Mouse (Mus musculus) retina, adult 2 months (tissue): ENCODE measurements around the gene Ttll6.

Experiments used
- DNase-seq: peaks from one replicate; pipeline ENCODE4 v3.0.0-alpha.2; 2012; ENCODE audit warnings: low read depth, low spot score

Gene Ttll6

DNA sequence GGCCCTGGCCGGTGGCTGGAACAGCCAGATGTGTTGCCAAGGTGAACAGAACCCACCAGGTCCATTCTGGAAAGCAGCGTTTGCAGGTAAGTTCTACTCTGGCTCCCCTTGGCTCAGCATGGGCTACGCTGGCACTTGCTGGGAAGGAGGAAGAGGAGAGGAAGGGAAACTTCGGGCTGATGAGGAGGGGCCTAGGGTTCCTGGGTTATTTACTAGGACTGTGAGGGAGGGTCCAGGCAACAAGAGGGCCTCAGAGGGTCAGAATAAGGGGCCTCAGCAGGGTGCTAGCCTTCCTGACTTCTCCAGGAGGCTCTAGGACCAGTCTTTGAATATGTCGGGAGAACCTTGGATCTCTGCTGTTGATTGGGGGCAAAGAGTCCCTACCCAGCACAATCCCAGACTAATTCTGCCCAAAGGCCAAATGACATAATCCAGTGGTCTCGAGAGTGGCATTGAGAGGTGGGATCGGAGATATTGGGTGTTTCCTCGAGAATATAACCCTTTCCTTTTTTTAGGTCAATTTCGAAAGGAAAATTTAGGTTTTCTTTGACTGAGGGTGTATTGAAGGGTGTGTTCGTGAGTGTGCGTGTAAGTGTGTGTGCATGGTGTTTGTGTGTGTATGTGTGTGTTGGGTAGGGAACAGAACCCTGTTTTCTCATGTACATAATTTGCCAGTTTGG lies 61.5 kb downstream of the Ttll6 start:
- no peak for DNase-seq

DNA sequence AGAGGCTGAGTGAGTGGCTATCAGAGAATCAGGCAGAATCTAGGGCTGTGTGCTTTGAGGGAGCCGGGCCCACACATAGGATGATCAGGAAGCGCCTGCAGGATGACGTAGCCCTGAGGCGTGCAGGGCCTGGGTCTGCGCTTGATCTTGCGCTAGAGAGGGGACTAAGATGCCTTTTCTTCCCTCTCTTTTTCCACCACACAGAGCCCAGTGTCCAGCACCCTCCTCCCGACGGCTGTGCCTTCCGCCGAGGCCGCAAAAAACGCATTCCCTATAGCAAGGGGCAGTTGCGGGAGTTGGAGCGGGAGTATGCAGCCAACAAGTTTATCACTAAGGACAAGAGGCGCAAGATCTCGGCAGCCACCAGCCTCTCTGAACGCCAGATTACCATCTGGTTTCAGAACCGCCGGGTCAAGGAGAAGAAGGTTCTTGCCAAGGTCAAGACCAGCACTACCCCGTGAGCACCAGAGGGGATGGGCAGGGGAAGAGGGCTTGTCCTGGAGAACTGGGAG lies 62.2 kb downstream of the Ttll6 start:
- no peak for DNase-seq

DNA sequence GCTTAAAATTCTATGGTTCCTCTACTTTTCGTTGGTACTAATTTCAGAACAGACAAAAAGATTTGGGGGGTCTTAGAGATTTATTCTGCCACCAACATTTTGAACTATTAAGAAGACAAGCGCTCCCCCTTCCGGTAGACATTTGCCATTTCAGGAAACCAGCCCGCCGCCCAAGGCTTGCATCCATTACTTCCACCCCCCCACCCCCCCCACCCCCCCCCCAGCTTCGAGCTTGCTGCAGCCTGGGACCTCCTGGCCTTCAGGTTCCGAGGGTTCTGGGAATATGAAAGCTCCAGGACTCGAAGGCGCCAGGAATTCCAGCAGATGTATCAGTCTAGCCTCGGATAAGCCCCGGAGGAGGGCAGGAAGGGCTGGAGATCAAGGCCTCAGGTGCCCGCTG lies 65.1 kb downstream of the Ttll6 start:
- DNase-seq: no peak

DNA sequence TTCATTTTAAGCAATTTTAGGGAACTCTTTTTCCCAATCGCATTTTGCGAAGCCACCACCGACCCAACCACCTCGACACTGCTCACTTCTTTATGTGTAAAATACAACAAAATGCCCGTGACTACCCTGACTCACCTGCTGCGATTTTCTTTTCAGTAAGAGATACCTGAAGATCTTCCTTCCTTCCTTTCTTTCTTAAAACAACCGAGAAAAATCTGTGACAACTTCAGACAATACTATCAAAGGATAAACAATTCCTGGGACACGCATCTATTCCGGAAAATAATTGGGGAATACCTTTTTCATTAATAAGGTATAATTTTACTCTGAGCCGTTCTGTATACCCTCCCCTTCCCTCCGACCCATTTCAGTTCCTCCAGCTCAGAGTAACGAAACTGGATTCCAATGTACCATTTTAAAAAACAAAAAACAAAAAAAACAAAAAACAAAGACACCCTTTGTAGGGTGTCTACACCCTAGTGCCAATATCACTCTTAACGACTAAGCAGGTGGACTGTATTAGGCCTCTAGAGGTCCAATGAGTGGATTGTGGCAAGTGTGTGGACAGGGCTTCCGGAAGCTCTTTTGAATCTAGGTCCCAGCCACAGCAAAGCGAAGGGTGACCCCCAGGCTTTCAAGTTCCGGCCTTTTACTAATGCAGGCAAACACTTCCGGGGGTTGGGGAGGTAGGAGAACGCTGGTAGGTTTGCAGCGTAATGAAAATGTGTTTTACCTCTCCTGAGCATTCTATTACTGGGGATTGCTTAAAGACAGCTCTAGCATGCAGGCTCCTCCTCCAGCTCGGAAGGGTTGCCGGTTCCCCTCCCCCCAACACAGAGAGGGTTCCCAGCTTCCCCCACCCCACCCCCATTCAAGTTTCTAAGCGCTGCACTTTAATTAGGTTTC lies 65.8 kb downstream of the Ttll6 start:
- DNase-seq: no peak

DNA sequence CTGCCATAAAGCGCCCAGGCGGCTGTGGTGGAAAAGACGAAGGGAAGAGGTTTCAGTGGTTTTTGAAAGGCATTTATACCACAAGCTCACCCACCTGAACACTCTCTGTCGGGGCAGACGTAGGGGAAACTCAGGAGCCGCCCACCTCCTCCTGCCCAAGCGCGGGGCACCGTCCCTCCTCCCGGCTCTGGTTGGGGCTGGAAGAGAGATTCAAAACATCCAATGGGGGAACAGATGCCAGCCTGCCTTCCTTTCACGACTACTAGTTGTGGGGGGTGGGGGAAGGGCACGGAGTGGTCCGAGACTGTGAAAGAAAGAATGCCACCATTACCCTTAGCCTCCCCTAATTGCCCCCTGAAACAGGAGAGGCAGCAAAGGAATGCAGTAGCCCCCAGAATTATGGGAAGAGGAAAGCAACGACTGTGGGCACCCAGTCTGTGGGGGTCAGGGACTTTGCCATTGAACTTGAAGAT lies 66.6 kb downstream of the Ttll6 start:
- no peak for DNase-seq

DNA sequence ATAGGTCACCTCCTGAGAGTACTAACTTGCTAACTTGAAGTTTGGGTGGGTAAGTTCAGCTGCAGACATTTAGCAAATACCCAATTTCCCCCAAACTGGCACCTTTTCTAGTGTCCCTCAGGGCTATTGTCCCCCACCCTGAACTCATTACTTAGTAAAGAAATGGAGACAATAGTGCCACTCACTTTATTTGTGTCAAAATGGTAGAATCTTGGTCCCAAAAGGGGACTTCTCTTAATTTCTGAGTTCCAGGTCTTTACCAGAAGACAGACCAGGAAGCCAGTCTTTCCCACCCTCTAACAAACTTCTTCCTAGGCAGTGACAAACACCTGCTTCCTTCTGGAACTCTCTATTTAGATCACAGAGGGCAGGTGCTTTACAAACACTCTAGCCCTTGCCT lies 68.2 kb downstream of the Ttll6 start:
- no peak for DNase-seq

DNA sequence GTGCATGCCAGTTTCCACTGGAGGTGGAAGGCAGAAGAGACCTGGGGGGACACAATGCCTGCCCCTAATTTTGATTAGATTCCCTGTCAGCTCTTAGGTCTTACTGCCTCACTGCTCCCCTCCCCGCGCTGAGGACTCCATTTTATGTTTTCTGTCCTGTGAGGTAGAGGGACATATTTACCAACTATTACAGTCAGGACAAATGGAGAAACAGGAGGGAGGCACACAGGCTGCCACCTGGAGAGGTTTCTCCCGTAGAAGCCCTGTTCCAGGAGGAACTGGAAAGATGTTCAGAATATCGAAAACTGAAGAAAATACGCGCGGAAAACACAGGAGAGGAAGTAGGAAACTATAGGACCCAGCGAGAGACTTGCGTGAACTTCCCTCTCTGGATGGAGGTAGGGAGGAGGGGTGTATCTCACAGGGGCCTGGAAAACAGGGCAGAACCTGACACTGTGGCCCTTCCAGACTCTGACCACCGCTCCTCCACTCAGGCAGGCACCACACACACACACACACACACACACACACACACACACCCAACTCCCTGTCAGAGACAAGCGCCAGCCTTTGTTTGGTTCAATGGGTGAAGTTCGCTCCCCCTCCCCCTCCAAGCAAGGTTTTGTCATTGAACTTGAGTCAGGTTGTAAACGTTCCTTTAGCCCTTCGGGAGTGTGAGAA lies 69.0 kb downstream of the Ttll6 start:
- DNase-seq: no peak

DNA sequence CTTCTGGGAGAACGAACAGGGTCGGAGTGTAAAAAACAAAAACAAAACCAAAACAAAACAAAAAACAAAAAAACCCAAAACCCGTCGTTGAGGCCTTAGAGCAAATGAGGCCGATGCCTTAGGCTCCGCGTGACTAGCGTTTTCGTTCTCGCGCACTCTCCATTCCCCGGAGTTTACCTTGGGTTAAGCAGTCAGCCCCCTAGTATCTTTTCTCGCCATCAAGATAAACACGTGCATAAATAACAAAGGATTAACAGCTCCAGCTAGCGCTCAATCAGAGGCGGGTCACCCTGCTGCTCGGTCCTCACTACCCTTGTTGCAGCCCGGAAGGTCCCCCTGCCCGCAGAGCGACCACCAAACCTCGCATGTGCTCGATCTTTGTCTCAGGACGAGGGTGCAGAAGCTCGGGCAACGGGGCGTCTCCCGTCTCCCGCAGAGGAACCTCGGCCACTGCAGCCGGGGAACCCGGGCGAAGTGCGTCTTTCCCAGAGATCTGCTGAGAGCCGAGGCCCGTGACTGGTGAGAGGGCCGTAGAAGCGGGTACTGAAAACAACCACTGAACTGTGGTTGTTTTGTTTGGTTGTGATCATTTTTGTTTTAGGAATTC lies 69.7 kb downstream of the Ttll6 start:
- no peak for DNase-seq

DNA sequence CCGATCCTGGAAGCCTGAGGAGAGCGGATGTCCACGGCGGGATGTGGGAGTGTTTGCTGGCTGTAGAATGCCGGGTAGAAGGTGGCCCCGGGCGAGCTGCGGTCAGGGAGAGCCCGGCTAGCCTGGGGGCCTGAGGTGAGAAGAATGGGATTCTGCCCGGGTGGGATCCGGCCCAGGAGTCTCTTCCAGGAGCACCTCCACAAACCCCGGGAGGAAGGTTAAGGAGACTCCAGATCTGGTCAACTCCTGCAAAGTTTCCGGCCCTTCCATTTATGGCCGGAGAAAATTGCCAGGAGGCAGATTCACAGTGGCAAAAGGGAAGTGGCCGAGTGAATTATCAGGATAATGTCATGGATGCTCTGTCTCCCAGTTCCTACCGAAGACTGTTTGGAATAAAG lies 70.2 kb downstream of the Ttll6 start:
- no peak for DNase-seq

DNA sequence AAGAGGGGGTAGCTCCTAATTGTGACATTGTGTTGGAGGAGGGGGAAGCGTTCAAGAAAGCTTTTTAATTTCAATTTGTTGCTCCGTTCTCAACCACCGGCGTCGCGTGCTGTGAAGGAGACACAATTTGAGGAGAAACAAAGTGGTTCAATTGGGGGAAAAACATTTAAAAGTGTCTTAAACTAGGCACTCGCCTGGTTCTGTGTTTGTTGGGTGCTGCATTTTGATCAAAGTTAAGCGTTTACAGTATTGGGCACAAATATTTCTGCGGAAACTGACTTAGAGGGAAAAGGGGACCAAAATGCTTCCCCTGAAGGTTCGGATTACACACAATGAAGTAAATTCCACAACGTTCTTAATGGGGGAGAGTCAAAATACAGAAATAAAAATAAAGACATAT lies 70.8 kb downstream of the Ttll6 start:
- DNase-seq: no peak

DNA sequence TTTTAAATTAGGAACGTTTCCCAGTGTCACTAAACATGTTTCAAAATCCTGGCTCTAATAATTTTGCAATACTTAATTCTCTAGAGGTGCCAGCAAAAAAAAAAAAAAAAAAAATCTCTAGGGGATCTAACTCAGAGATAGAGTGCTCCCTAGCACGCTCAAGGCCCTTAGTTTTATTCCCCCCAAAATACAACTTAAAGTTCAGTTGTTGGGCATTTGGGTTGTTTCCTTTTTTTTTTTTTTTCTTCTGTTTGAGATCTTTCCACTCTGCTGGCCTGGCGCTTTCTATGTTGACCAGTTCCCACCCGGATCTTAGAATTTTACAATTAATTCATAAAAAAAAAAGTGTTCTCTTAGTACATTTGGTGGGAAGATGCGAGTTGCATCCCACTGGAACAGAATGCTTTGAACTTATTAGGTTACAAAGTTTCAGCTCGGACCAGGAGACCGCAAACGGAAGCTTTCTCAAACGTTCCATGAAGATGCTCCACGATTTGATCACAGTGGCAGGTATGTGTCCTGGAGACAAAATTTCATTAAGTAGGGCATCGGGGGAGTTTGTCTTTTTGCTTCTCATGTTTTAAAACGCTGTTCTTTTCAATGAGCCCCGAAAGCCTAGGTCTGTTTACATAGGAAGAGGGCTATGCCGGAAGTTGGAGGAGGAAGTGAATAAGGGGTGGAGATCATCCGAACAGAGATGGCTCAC lies 72.0 kb downstream of the Ttll6 start:
- no peak for DNase-seq
